Mouse (Mus musculus) right cerebral cortex, adult 2 months (tissue): ENCODE measurements around the gene Slc7a8.
A peak's percentile ranks its signal among the peaks of the same experiment; 100 is the strongest.

Experiments used
- DNase-seq, 2 experiments: peaks; one replicate each; pipeline ENCODE4 v3.0.0; 2021 to 2022; ENCODE audit warnings: low spot score in 2 of 2

Gene Slc7a8

GRCm38 (mm10) chr14:54781610-54782365 lies at the start of gene Slc7a8:
TSS of gene Slc7a8 (minus strand) at chr14:54781946.
- peak; percentile 80 to 83 for DNase-seq

GRCm38 (mm10) chr14:54823716-54824115 lies 42.0 kb upstream of the Slc7a8 start:
- no peak for DNase-seq

- no peak for DNase-seq
These were observed 40.6 kb upstream of the Slc7a8 start for GRCm38 (mm10) chr14:54822301-54822700.

- DNase-seq, result peak; percentile 12 to 28
These were observed 36.0 kb upstream of the Slc7a8 start for GRCm38 (mm10) chr14:54817791-54818190.

GRCm38 (mm10) chr14:54815737-54816136 lies 34.0 kb upstream of the Slc7a8 start:
- DNase-seq, result no peak

GRCm38 (mm10) chr14:54813991-54814390 lies 32.2 kb upstream of the Slc7a8 start, which contains the start of gene Rnf212b:
TSS of gene Rnf212b (plus strand) at chr14:54814141.
- DNase-seq, result no peak

GRCm38 (mm10) chr14:54809668-54810033 lies 27.9 kb upstream of the Slc7a8 start:
- DNase-seq, result no peak

GRCm38 (mm10) chr14:54808718-54809667 lies 27.2 kb upstream of the Slc7a8 start:
- DNase-seq, result no peak

- DNase-seq, result no peak
These were observed 24.4 kb upstream of the Slc7a8 start for GRCm38 (mm10) chr14:54806124-54806523.

GRCm38 (mm10) chr14:54802428-54802827 lies 20.7 kb upstream of the Slc7a8 start:
- DNase-seq, result no peak

- no peak for DNase-seq
These were observed 17.9 kb upstream of the Slc7a8 start for GRCm38 (mm10) chr14:54799686-54800085.

- no peak for DNase-seq
These were observed 15.0 kb upstream of the Slc7a8 start for GRCm38 (mm10) chr14:54796760-54797159.

GRCm38 (mm10) chr14:54795901-54796300 lies 14.2 kb upstream of the Slc7a8 start:
- DNase-seq, result no peak

- DNase-seq, result no peak
These were observed 12.4 kb upstream of the Slc7a8 start for GRCm38 (mm10) chr14:54793894-54794830.

GRCm38 (mm10) chr14:54793351-54793750 lies 11.6 kb upstream of the Slc7a8 start:
- DNase-seq, result no peak

- DNase-seq, result no peak
These were observed 10.4 kb upstream of the Slc7a8 start for GRCm38 (mm10) chr14:54792166-54792565.

GRCm38 (mm10) chr14:54788231-54788630 lies 6.5 kb upstream of the Slc7a8 start:
- DNase-seq, result no peak

GRCm38 (mm10) chr14:54787226-54787625 lies 5.5 kb upstream of the Slc7a8 start:
- DNase-seq, result no peak

GRCm38 (mm10) chr14:54786489-54786888 lies 4.7 kb upstream of the Slc7a8 start:
- no peak for DNase-seq

GRCm38 (mm10) chr14:54785898-54786297 lies 4.2 kb upstream of the Slc7a8 start:
- peak; percentile 51 to 60 for DNase-seq

- no peak for DNase-seq
These were observed 1.2 kb upstream of the Slc7a8 start for GRCm38 (mm10) chr14:54782971-54783370.
